Mouse (Mus musculus) urinary bladder, postnatal 36 days (tissue): ENCODE measurements around the gene H2bfm.
A peak's percentile ranks its signal among the peaks of the same experiment; 100 is the strongest.
"Not testable (repeated sequence)": the region's sequence is repeated elsewhere in the genome, so short reads cannot be mapped to it uniquely, and the experiment has no call there.

ENCODE experiments used
- DNase-seq, 2 experiments: peaks; one replicate each; pipeline ENCODE4 v3.0.0; 2022; ENCODE audit warnings: low spot score in 2 of 2, mixed read lengths in 1 of 2

The H2bfm gene

GRCm38 (mm10) chrX:136927031-136927430, at the start of gene H2bfm:
Gene H2bfm, plus strand, starts transcription at chrX:136927325.
- DNase-seq = no peak

- DNase-seq = no peak
These were observed 31.4 kb upstream of the H2bfm start for GRCm38 (mm10) chrX:136895757-136896156.

GRCm38 (mm10) chrX:136904369-136904768, 22.8 kb upstream of the H2bfm start:
- DNase-seq = no peak

GRCm38 (mm10) chrX:136925863-136926262, 1.3 kb upstream of the H2bfm start:
- DNase-seq = no peak

GRCm38 (mm10) chrX:136937985-136938384, 10.9 kb downstream of the H2bfm start:
- DNase-seq = no peak

- DNase-seq = peak in 1 of 2 experiments; percentile 61
These were observed 30.6 kb downstream of the H2bfm start for GRCm38 (mm10) chrX:136957583-136958279.

GRCm38 (mm10) chrX:136958300-136958699, 31.2 kb downstream of the H2bfm start:
- not testable (repeated sequence) for DNase-seq

GRCm38 (mm10) chrX:136959688-136960087, 32.6 kb downstream of the H2bfm start:
- no peak for DNase-seq

- not testable (repeated sequence) for DNase-seq
These were observed 48.3 kb downstream of the H2bfm start, which contains the start of gene Tmsb15b2 for GRCm38 (mm10) chrX:136975397-136975796. Gene Tmsb15b2, minus strand, starts transcription at chrX:136975497.

GRCm38 (mm10) chrX:136976424-136977084, 49.4 kb downstream of the H2bfm start, which contains the start of the genes Tmsb15l and Tmsb15b1:
Gene Tmsb15l, minus strand, starts transcription at chrX:136976869.
Gene Tmsb15b1, minus strand, starts transcription at chrX:136976874.
- DNase-seq = peak; percentile 1 to 14
